Mouse (Mus musculus) spleen, adult 2 months (tissue): ENCODE results near the gene Cnot4.

Experiments used
- CTCF ChIP-seq: fragments of 200-500 bp; IDR thresholded peaks from 2 replicates; pipeline ENCODE4 v1.5.1; 2011; ENCODE audit warnings: mild to moderate bottlenecking, inconsistent platforms; ENCODE audit not compliant: insufficient read depth, insufficient read length, insufficient replicate concordance; ENCODE audit errors: extremely low read depth
- POLR2A ChIP-seq: fragments of 200-500 bp; IDR thresholded peaks from 2 replicates; pipeline ENCODE4 v1.6.1; 2011; ENCODE audit warnings: low read depth, low read length, inconsistent platforms

- TF ChIP-seq POLR2A (no peak), CTCF (no peak)
Measured at GRCm38 (mm10) chr6:35177650-35178272, 44.2 kb upstream of the Cnot4 start.
